Mouse (Mus musculus): Measurements from ENCODE around the gene Nipsnap2. TPM values are rescaled to one million over a fixed set of nuclear protein-coding genes. Genes with fewer than 3 reads are reported as not detected.
"Not testable (repeated sequence)": the region's sequence is repeated elsewhere in the genome, so short reads cannot be mapped to it uniquely, and the experiment has no call there.

Nipsnap2 gene
- polyA plus RNA-seq (2012; rRNA removed): 66.5 and 68.8 TPM in 2 replicates

DNA sequence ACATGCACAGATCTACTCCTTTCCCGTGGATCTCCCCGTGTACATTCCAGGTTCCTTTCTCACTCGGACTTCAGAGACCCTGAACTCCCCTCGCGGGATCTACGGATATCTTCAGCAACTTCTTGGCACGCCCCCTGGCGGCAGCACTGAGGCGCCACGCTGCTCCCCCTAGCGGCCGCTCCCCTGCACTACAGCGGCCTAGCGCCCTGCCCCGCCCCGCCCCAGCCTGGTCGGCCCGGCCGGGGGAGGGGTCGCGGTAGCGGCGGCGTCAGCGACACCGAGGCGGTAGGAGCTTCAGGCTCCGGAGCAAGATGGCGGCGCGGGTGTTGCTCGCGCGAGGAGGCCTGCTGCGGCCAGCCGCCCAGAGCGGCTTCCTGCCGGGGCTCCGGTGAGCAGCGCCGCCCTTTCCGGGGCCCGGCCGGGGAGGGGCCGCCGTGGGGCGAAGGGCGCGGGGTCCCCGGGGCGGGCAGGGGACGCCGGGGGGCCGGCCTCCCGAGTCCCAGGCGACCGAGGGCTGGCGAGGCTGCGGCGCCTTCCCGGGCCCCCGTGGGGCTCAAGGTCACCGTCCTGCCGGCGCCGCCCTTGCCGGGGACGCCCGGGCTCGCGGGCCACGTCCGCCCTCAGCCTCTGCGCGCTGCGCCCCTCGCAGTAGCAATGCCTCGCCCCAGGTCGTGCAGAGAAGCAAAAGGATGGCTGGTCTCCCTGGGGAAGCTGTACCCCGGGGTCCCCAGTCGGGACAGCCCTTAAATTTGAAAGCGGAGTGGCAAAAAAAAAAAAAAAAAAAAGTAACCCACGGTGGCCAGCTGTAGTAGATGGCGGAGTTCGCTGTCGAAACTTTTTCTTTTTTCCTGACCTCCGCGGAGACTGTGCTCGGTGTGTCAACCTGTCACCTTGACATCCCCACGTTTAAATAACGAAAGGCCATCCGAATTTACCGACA, at the start of gene Nipsnap2:
Gene Nipsnap2, plus strand, starts transcription at position 230 of the 940 bp plus-strand sequence.
- peak; percentile 94 for DNase-seq (ENCODE audit: low read depth)
- TF ChIP-seq CTCF (IDR thresholded peaks at IDR 0.05; ENCODE audit: borderline replicate concordance, extremely low read depth, insufficient read depth, insufficient read length): peak; percentile 100
- peak; percentile 95 for TF ChIP-seq POLR2A (IDR thresholded peaks at IDR 0.05; ENCODE audit: borderline replicate concordance, extremely low read depth, insufficient read depth, insufficient read length, poor library complexity, severe bottlenecking)

DNA sequence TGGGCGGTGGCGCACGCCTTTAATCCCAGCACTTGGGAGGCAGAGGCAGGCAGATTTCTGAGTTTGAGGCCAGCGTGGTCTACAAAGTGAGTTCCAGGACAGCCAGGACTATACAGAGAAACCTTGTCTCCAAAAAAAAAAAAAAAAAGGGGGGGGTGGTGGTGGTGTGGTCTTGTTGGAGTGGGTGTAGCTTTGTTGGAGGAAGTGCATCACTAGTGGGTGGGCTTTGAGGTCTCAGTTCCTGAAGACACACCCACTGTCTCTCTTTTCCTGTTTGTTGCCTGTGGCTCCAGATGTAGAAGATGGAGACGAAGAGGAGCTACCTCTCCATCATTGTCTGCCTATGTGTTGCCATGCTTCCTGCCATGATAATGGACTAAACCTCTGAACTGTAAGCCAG, 39.7 kb upstream of the Nipsnap2 start:
- not testable (repeated sequence) for DNase-seq (ENCODE audit: low read depth)

DNA sequence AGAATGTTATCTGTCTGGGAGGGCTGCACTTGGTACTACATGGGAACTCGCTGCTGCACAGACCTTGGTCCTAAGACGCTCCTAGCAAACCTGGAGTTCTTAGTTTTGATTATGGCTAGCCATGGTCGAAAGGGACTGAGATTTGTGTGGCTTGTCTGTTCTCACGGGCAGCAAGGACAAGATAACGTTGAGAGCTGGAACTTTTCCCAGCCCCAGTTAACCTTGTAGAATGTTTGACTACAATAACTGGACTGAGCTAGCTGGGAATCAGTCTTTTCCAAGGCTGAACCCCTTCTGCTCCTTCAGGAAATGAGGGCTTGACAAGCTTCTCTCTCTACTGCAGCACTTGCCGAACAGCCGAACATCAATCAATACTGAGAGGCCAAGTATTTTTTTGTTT, 37.2 kb upstream of the Nipsnap2 start:
- DNase-seq (ENCODE audit: low read depth): no peak
- TF ChIP-seq POLR2A (IDR thresholded peaks at IDR 0.05; ENCODE audit: borderline replicate concordance, extremely low read depth, insufficient read depth, insufficient read length, poor library complexity, severe bottlenecking) (no peak), CTCF (IDR thresholded peaks at IDR 0.05; ENCODE audit: borderline replicate concordance, extremely low read depth, insufficient read depth, insufficient read length) (no peak)

DNA sequence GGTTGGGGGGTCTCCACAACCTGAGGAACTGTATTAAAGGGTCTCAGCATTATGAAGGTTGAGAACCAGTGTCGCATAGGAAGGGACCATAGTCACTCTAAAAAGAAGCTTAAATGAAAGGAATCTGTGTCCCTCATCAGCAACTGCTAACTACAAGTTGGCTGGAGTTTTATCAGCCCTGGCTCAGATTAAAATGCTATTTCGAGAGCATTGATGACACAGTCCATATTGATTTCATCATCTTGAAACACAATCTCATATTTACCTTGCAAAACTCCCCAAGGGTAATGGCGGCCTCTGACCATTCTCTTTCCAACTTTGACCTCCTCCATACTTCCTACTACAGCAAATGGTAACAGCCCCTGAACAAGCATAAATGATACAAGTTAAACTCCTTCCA, 34.3 kb upstream of the Nipsnap2 start:
- TF ChIP-seq POLR2A (IDR thresholded peaks at IDR 0.05; ENCODE audit: borderline replicate concordance, extremely low read depth, insufficient read depth, insufficient read length, poor library complexity, severe bottlenecking): no peak
- no peak for TF ChIP-seq CTCF (IDR thresholded peaks at IDR 0.05; ENCODE audit: borderline replicate concordance, extremely low read depth, insufficient read depth, insufficient read length)
- no peak for DNase-seq (ENCODE audit: low read depth)

DNA sequence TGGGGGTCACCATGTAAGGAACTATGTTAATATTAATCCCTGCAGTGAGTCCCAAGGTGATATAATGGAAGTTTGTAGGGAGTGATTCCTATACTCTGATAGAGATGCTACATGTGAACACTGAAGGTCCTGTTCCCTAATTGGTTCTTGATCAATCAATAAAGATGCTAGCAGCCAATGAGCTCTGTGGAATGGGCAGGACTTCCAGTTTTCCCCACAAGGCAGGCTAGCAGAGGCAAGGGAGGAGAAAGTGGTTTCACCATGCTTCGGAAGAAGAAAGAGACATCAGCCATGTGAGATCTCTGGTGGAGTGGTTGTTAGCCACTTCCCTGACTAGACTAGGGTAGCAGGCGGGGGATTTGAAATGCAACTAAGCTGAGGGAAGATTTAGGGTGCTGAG, 24.4 kb upstream of the Nipsnap2 start:
- TF ChIP-seq CTCF (IDR thresholded peaks at IDR 0.05; ENCODE audit: borderline replicate concordance, extremely low read depth, insufficient read depth, insufficient read length) (no peak), POLR2A (IDR thresholded peaks at IDR 0.05; ENCODE audit: borderline replicate concordance, extremely low read depth, insufficient read depth, insufficient read length, poor library complexity, severe bottlenecking) (no peak)
- DNase-seq (ENCODE audit: low read depth): peak; percentile 34

DNA sequence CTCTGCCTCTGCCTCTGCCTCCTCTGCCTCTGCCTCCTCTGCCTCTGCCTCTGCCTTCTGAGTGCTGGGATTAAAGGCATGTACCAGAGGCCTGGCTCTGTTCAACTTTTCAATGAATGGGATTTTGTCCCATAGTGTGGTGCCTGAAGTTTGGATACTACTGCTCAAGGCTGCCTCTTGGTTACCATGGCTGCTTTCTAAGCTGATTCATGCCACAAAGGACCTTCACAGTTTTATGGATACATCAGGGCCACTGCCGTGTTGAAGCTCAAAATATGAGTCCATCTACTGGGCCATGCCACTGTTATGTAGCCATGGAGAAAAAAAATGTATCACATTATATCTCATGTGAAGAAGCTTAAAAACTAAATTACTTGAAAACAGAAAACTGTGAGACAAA, 23.2 kb upstream of the Nipsnap2 start:
- no peak for DNase-seq (ENCODE audit: low read depth)
- TF ChIP-seq POLR2A (IDR thresholded peaks at IDR 0.05; ENCODE audit: borderline replicate concordance, extremely low read depth, insufficient read depth, insufficient read length, poor library complexity, severe bottlenecking) (no peak), CTCF (IDR thresholded peaks at IDR 0.05; ENCODE audit: borderline replicate concordance, extremely low read depth, insufficient read depth, insufficient read length) (no peak)

DNA sequence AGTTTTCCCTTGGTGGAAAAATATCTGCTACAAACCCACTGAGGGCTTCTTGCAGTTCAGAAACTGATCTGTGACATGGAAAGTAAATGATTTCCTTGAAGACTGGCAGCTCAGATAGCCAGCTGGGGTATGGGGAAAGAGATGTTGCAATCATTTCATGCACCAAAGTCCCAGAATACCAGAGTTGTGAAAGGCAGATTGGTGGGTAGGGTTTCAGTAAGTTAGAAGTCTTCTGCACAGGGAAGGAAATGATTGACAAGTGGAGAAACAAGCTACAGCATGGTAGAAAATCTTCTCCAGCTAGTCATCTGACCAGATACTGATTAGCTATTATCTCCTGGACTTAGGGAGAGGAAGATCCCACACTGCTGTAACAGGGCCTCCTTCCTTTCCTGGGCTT, 21.5 kb upstream of the Nipsnap2 start:
- DNase-seq (ENCODE audit: low read depth): no peak
- TF ChIP-seq CTCF (IDR thresholded peaks at IDR 0.05; ENCODE audit: borderline replicate concordance, extremely low read depth, insufficient read depth, insufficient read length): no peak
- TF ChIP-seq POLR2A (IDR thresholded peaks at IDR 0.05; ENCODE audit: borderline replicate concordance, extremely low read depth, insufficient read depth, insufficient read length, poor library complexity, severe bottlenecking): no peak

DNA sequence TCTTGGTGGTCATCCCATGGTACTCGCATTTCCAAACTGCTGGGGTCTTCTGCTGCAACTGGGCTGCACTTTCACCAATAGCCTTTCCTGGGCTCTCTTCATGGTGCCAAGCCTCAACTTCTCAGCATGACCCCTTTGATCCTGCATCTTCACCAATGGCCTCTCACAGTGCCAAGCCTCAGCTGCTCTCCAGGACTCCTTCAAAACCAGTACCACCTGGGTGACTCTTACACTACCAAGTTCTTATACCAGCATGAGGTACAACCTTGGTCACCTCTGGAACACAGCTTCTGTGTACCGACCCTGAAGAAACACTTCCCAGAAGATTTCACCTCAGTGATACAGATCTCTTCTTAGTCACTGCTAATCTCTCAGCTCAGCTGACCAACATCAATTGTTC, 16.5 kb upstream of the Nipsnap2 start, which contains the start of gene Sept14:
Gene Sept14, minus strand, starts transcription at position 101 of the 400 bp plus-strand sequence.
- no peak for TF ChIP-seq POLR2A (IDR thresholded peaks at IDR 0.05; ENCODE audit: borderline replicate concordance, extremely low read depth, insufficient read depth, insufficient read length, poor library complexity, severe bottlenecking)
- no peak for TF ChIP-seq CTCF (IDR thresholded peaks at IDR 0.05; ENCODE audit: borderline replicate concordance, extremely low read depth, insufficient read depth, insufficient read length)
- DNase-seq (ENCODE audit: low read depth): no peak

DNA sequence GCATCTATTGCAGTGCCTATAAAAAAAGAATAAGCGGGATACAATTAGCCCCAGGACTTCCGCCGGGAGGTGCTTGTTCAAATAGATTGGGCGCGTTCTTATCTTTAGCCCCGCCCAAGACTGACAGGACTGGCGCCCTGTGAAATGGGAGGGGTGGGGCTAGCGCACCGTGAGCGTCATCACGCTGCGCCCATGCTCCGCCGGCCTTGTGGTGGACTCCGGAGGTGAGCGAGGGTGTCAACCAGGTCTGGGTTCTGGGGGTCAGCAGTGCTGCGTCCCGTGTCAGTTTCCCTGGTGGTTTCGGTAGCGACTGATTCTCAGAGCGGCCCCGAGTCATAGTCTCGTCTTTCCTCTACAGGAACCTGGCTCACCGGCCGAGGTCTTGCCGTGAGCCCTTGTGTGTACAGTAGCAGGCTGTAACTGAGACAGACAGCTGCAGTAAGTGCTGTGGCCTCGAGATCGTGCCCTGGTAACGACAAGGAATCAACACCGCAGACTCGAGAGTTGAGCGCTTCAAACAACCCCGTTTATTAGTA, 9.5 kb upstream of the Nipsnap2 start, which contains the start of gene Mrps17:
Gene Mrps17, plus strand, starts transcription at position 172 of the 536 bp plus-strand sequence.
- TF ChIP-seq CTCF (IDR thresholded peaks at IDR 0.05; ENCODE audit: borderline replicate concordance, extremely low read depth, insufficient read depth, insufficient read length): no peak
- TF ChIP-seq POLR2A (IDR thresholded peaks at IDR 0.05; ENCODE audit: borderline replicate concordance, extremely low read depth, insufficient read depth, insufficient read length, poor library complexity, severe bottlenecking): peak; percentile 72; the same call in 1 of the 2 replicates
- peak; percentile 98 for DNase-seq (ENCODE audit: low read depth)

DNA sequence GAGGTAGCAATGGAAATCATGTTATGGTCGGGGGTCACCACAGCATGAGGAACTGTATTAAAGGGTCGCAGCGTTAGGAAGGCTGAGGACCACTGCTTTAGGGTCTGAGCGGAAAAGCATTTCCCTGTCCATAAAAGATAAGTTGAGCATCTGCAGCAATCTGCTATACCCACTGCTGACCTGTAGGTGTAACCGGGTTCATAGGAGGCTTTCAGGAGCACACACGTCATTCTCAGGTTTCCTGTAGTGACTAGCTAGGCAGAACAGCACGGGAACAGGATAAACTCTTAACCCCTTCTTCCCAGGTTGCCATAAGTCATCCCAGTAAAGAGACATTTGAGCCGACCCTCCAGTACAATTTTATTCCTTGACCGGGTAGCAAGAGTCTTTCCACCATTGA, 7.8 kb upstream of the Nipsnap2 start:
- TF ChIP-seq CTCF (IDR thresholded peaks at IDR 0.05; ENCODE audit: borderline replicate concordance, extremely low read depth, insufficient read depth, insufficient read length) (no peak), POLR2A (IDR thresholded peaks at IDR 0.05; ENCODE audit: borderline replicate concordance, extremely low read depth, insufficient read depth, insufficient read length, poor library complexity, severe bottlenecking) (no peak)
- DNase-seq (ENCODE audit: low read depth): no peak

DNA sequence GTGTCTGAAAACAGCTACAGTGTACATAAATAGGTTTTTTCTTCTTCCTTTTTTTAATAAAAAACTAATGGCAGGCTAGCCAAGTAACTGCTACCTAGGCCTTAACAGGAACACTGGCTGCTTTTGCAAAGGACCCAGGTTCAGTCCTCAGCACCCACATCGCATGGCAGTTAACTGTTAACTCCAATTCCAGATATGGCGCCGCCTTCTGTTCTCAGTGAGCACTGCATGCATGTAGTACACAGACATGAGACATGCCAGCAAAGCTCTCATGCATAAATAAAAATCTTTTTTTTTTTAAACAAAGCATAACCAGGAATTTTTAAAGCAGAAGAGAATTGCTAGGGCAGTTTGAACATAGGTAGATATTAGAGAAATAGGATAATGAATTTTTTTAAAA, 4.7 kb upstream of the Nipsnap2 start:
- TF ChIP-seq POLR2A (IDR thresholded peaks at IDR 0.05; ENCODE audit: borderline replicate concordance, extremely low read depth, insufficient read depth, insufficient read length, poor library complexity, severe bottlenecking) (no peak), CTCF (IDR thresholded peaks at IDR 0.05; ENCODE audit: borderline replicate concordance, extremely low read depth, insufficient read depth, insufficient read length) (no peak)
- no peak for DNase-seq (ENCODE audit: low read depth)

DNA sequence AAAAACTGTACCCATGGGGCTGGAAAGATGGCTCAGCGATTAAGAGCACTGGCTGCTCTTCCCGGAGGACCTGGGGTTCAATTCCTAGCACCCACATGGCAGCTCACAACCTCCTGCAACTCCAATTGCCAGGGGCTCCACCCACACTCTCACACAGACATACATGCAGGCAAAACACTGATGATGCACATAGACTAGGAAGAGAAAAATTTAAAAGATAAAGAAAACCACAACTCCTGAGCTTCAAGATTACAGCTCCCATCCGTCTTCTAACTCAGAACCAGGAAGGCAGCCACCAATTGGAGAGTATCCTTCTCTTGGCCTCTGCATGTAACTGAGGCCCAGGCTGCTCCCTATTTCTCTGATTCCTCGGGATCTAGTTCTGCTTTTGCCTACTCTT, 595 bp upstream of the Nipsnap2 start:
- TF ChIP-seq CTCF (IDR thresholded peaks at IDR 0.05; ENCODE audit: borderline replicate concordance, extremely low read depth, insufficient read depth, insufficient read length) (no peak), POLR2A (IDR thresholded peaks at IDR 0.05; ENCODE audit: borderline replicate concordance, extremely low read depth, insufficient read depth, insufficient read length, poor library complexity, severe bottlenecking) (no peak)
- DNase-seq (ENCODE audit: low read depth): no peak
